Mouse (Mus musculus) left cerebral cortex, postnatal 14 days (tissue): ENCODE measurements around the gene Cacnb3. TPM values are rescaled to one million over a fixed set of nuclear protein-coding genes. Genes with fewer than 3 reads are reported as not detected.

Experiments used
- total RNA-seq, 2 experiments: library from RNA; stranded (reverse); gene quantifications; 2 replicates each; pipeline ENCODE4 v1.2.3; 2021

The Cacnb3 gene
- total RNA-seq, 2 experiments from 2014 or later: 217 to 244 TPM

Other genes starting within 250 kb of the Cacnb3 start
- gene Olfr283, start 249.9 kb upstream of the Cacnb3 start, total RNA-seq: not detected
- not detected for gene Olfr282, start 199.6 kb upstream of the Cacnb3 start, total RNA-seq
- not detected for gene Olfr281, start 178.3 kb upstream of the Cacnb3 start, total RNA-seq
- not detected for gene OR5BS1P, start 160.9 kb upstream of the Cacnb3 start, total RNA-seq
- gene Lalba, start 148.1 kb upstream of the Cacnb3 start, total RNA-seq: not detected
- gene Olfr279, start 138.4 kb upstream of the Cacnb3 start, total RNA-seq: under 1 TPM in 1 of 2 experiments, not detected in 1; 0.11 TPM
- gene Kansl2, start 96.6 kb upstream of the Cacnb3 start, total RNA-seq: 10 to 100 TPM; 59.5 to 61.0 TPM
- gene Ccnt1, start 59.9 kb upstream of the Cacnb3 start, total RNA-seq: 10 to 100 TPM; 40.5 to 45.3 TPM
- not detected for gene 4930415O20Rik, start 59.8 kb upstream of the Cacnb3 start, total RNA-seq
- 10 to 100 TPM; 47.8 to 50.2 TPM for gene Adcy6, start 20.8 kb upstream of the Cacnb3 start, total RNA-seq
- 10 to 100 TPM; 56.0 to 57.6 TPM for gene Ddx23, start 32.1 kb downstream of the Cacnb3 start, total RNA-seq
- 10 to 100 TPM; 53.9 to 64.1 TPM for gene Rnd1, start 46.6 kb downstream of the Cacnb3 start, total RNA-seq
- 10 to 100 TPM; 12.6 to 13.3 TPM for gene Ccdc65, start 77.4 kb downstream of the Cacnb3 start, total RNA-seq
- gene Fkbp11, start 97.4 kb downstream of the Cacnb3 start, total RNA-seq: 1 to 10 TPM; 2.7 to 3.4 TPM
- gene Arf3, start 132.4 kb downstream of the Cacnb3 start, total RNA-seq: 100 to 1,000 TPM; 729 to 796 TPM
- under 1 TPM; 0.55 to 0.75 TPM for gene Wnt10b, start 147.3 kb downstream of the Cacnb3 start, total RNA-seq
- gene Wnt1, start 159.0 kb downstream of the Cacnb3 start, total RNA-seq: not detected
- gene Ddn, start 178.7 kb downstream of the Cacnb3 start, total RNA-seq: 100 to 1,000 TPM; 421 to 445 TPM
- 10 to 100 TPM; 41.5 to 45.4 TPM for gene Prkag1, start 200.7 kb downstream of the Cacnb3 start, total RNA-seq
- 10 to 100 TPM; 73.2 to 75.3 TPM for gene Kmt2d, start 240.4 kb downstream of the Cacnb3 start, total RNA-seq